Mouse (Mus musculus): ENCODE measurements at regions not wholly inside any gene's neighbourhood (a gene's known extent, or its start where the extent isn't known, plus 50 kb on each side); places are given as distances from the start of the nearest gene placed in this dataset.

DNA sequence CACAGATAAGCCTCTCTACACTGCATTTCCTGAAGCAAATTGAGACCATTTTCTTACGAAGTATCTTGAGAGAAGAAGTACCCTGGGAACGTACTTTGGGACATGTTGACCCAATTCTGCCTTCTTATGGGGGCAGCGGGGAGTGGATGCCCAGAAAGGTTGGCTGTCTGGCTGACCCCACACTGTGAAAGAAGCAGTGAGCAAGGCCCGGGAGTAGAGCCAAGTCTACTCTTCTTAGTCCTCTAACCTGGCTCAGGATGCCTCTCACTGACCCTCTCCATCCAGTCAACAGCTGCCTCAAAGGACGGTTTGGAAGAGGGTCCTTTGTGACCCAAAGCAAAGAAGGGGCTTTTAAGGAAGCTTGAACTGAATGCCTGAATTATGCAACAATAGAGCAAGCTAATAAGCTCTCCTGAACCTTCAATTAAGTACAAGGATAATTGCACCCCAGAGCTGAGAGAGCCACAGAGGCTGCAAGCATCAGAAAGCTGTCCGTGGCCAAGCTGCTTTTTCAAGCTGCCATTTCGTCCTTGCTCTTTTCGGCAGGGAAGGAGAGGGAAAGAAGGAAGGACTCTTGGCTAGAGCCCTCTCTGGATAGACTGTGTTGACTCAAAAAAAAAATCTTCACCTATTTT lies 70.3 kb downstream of the Pctp start:
- intact Hi-C loops (cut with DNase I) = no loop called here

DNA sequence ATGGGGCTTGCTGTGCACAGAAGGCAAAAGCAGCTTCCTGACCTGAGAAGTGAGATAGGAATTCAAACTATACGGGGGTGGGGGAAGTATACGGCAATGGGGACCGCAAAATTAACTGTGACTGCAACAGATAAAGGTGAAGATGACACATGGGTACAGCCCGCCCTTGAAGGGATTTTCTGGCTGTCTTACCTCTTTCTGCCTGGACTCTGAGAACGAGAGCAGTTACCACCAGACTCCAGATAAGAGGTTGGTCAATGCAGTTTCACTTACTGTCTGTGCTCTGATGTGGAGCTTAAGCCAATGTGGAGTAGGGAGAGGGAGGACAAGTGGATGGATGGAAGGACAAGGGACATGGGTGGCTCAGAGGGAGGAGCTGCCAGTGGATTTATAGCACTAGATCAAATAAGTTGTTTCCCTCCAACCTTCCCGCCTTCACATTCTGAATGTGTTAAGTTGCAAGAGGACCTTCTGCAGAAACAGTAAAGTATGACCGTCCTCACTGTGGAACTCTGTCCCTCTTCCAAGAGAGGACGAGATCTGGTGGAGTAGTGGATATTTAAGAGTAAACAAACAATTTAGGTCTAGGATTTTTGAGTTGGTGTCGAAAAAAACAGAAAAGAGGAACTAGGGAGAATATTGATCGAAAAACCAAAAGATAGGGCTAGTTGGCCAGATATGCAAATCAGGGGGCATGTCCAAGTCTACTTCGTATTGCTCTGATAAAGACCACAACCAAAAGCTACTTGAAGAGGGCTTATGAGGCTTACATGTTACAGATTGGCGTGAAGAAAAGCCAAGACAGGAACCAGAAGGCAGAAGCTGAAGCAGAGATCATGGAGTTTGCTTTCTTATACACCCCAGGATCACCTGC lies 73.3 kb downstream of the Pctp start:
- intact Hi-C loops (cut with DNase I) = loop anchor here (10.0 kb wide), 1 partner anchor 765 kb away; no protein-coding TSS in a partner anchor

DNA sequence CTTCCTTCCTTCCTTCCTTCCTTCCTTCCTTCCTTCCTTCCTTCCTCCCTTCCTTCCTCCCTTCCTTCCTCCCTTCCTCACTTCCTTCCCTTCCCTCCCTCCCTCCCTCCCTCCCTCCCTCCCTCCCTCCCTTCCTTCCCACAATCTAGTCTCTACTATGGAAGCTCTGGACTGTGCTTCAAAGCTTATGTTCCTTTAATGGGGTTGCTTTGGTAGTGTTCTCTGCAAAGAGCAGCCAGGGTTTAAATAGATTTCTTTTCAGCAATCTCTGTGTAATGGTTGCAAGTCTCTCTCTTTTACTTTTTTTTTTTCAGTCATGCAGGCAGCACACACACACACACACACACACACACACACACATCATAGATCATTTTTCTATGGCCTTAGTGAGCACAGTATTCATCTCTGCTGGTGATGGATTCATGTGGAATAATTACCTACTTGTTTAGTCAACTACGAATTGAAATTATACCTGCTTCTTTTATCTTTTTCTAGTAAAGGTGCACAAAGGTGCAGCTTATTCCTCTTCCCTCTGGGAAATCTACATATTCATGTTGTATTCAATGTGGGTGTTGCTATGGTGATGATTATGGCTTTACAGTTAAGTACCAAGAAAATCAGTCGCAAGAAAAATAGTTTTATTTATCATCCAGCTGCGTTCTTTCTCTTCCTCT lies 75.1 kb downstream of the Pctp start:
- intact Hi-C loops (cut with DNase I) = loop anchor here (10.0 kb wide), 1 partner anchor 763 kb away; no protein-coding TSS in a partner anchor

DNA sequence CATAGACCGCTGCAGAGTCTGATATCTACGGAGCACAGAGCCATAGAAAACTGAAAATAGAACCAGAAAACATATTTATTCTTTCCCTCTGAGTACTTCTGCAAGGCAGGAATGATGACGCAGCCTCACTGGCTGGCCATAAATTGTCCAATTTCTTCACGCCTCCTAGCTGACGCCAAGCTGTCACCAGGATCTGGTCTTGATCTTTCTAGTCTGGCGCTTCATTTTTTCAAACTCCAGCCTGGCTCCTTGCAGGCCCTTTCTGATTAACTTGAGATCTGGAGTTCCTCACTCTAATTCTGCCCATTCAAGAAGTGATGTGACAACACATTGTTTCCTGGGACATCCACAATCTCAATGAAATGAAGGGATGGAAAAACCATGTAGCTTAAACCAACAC lies 80.1 kb downstream of the Pctp start:
- intact Hi-C loops (cut with DNase I) = loop anchor here (10.0 kb wide), 1 partner anchor 758 kb away; no protein-coding TSS in a partner anchor

DNA sequence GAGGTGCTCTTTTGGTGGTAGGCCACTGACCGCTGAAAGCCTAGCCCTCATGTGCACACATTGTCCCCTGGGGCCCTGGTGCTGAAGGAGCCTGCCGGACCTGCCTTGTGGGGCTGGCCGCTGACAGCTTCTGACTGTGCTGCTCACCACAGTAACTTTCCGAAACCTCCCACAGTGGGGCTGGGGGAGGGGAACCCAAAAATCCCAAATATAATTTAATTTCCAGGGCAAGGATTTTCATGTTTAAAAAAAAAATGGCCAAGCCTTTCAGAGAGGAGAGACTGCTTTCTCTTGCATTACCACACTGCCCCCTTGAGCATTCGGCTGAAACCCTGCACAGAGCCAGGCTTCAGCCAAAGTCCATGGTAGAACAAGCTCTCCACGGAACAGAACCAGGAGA lies 81.5 kb downstream of the Pctp start:
- intact Hi-C loops (cut with DNase I) = loop anchor here (10.0 kb wide), 1 partner anchor 756 kb away; no protein-coding TSS in a partner anchor

DNA sequence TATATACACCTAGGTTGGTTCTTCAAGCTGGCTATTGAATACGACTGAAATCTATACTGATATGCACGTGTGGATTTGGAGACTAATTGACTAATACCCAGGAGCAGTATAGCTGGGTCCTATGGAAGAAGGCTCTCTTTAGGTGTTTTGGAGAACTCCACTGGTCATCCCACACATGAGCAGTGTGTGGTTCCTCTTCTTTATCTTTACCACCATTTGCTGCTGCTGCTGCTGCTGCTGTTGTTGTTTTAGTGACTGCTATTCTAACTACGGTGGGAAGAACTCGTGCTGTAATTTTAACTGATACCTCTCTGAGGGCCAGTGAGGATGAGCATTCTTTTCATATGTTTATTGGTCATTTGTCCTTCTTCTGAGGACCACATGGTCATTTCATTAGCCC lies 86.9 kb downstream of the Pctp start:
- intact Hi-C loops (cut with DNase I) = no loop called here

DNA sequence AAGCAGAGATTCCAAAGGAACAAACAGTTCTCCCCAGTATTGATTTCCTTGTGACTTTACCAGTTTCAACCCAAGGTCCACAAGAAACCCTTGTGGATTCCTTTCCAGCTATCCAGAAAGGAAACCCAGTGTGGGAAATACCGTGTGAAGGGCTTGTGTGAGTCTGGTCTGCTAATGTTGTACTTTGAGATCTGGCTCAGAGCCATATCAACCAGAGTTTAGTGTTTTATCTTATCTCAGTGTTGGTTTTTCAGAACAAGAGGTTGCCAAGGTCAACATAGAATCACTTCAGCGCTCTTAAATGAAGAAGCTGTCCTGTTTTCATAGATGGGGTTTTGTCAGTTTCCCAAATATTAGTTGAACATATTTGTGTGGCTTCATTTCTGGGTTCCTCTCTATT lies 88.1 kb downstream of the Pctp start:
- intact Hi-C loops (cut with DNase I) = no loop called here

DNA sequence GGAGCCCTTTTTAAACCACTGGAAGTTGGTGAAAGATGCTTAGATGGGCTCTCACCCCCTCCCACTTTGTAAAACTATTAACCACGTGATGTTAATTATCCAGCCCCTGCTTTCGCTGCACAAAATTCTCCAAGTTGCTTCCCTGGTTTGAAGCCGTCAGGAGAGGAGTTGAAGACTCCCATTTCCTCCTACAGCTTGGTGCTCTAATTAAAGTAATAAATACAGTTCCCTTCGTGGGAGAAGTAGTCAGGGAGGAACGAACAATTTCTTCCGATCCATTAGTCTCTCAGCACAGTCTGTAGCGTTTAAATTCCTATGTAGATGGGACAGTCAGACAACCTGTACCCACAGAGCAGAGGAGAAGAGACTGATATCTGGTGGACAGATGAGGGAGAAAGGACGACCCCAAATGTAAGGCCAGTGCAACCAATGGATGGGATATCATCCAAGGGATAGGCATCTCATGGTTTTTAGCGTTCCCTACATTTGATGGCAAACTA lies 101.4 kb downstream of the Pctp start:
- intact Hi-C loops (cut with DNase I) = no loop called here

DNA sequence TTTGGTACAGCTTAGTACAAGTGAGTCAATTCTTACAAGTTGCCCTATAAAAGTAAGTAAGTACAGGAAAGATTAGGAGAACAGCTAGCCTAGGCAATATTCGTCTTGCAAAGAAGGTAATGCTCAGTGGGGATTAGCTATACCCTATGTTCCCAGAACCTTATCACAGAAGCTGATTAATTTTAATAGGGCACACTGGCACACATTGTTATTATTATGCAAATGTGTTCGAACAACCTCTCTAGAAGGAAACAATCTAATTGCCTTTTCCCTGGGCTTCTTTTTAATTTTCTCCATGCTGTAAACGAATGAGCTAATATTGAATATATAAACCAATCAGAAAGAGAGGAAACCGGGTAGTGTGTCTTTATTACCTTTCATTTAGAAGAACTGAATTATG lies 104.2 kb downstream of the Pctp start:
- intact Hi-C loops (cut with DNase I) = no loop called here

DNA sequence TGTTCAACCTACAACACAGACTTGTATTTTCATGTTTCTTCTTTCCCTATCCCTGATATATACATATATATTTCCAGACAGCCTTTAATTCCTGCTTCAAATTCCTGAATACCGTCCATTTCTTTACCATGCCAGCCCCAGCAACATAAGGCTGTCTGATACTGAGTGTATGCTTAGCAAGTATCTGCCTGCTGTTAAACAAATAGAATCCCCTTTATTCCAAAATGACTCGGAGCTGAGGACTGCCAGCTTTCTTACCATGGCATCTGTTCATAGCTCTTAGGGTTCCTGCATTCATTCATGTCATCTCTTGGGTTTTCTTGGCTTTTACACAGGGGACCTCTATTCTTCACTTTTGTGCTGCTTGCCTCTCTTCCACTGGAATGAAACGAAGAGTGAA lies 105.8 kb downstream of the Pctp start:
- intact Hi-C loops (cut with DNase I) = no loop called here

DNA sequence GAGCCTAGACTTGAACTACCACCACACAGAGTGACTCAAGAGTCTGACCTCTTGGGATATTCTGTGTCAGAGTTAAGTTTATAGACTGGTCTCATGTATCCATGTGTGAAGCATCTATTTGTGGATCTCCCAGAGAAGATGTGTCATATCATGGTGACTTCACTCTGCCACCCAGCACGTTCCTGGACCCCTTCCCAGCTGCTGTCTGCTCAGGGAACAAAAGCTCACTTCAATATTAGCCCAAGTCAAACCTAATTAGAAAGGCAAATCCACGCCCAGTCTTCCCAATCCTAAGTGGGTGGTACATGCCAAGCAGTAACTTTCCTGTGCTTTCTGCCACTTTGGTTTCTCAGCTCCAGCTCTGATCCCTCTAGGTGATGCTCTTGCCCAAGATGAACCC lies 94.1 kb upstream of the Ankfn1 start:
- intact Hi-C loops (cut with DNase I) = no loop called here

DNA sequence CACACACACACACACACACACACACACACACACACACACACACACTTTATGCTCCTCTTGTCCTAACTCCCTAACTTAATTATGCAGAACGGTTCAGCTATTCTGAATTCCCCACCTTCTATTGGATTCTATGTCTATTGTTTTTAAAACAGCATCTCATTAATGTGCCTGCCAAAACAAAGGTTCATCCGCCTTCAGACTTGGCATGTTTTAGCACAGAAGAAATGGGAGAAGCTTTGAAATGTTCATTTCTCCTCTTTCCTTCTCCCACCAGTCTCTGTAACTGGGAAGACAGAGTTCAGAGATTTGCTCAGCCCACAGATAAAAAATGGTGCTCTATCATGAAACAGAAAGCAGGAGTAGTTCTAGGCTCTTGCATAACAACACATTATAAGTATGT lies 90.1 kb upstream of the Ankfn1 start:
- intact Hi-C loops (cut with DNase I) = no loop called here

DNA sequence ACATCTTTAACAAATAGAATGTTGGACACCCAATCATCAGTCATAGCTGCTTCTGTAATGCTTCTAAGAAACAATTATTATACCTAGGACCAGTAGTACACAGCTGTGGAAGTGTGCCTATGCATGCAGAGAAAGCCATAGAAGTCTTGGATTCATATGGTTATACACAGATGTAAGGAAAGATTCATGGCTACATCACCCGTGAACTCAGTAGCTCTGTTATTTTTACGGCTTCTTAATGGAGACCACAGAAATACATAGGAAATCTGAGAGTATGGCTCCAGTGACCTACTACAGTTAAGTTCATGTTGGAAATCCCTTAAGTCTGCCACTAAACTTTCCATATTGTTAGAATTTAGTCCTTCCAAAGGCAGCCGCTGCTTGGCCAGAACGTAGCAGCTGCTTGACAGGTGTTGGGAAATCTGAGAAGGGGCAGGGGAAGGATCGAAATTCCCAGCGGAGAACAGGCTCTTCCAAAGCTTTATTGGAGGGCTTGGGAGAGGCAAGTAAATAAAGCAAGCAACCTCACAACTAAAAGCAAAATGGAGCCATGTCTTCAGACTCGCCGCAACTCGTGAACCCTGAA lies 78.8 kb upstream of the Ankfn1 start:
- intact Hi-C loops (cut with DNase I) = no loop called here

DNA sequence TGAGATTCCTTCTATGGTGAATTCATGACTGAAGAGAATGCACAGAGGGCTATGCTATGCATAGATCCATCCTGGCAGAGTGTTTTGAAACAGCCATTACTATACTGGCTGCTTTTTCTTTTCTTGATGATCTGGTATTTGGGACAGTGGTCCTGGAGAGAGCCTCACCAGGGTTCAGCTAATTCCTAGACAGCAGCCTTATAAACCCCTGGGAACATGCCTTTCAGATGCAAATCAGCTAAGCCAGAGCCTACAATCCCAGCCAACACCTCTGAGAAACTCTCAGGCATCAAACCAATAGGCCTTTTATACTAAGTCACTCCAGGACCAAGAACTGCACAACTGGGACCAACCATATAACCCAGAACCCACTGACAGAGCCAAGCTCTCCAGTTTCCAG lies 64.4 kb upstream of the Ankfn1 start:
- intact Hi-C loops (cut with DNase I) = no loop called here

DNA sequence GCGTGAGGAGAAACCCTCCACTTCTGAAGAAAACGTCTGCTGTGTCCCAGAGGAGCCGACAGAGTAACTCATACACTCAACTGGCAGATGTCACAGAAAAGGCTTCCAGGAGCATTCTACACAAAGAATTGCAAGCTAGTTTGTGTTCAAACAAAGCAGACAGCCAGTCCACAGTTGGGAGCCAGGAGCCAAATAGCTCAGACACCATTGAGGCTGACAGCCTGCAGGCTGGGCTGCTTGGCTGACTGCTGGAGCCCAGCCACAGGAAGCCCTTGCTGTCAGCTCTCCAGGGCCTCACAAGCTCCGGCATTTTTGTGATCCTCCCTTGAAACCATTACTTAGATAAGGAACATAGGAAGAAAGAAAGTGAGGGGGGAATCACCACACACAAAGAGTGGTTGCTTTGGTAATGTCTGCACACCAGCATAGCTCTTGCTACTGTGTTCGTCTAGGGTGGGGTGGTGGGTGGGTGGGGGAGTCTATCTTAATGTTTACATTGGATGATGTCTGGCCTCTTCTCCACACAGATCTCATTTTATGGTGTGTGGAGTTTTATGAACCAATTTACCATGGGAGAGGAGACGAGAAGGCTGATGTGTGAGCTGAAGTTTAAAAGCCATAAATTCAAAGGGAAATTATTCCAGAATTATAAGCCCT lies 62.3 kb upstream of the Ankfn1 start:
- intact Hi-C loops (cut with DNase I) = no loop called here

DNA sequence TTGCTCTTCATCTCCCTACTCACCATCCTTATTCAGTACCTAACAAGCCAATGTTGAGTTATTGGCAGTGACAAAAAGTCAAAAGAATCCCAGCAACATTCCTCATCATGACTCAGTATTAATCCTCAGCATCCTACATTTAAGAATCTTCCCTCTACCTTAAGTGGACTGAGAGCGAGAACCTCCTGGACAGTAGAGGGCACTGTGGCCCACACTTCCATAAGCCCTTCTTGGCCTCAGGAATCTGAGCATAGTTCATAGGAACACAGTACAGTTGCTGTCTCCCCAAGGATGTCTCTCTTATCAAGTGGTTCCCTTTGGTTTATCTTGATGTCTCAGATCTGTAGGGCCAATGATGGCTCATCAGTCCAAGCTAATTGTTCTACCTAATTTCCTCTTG lies 60.5 kb upstream of the Ankfn1 start:
- intact Hi-C loops (cut with DNase I) = no loop called here

DNA sequence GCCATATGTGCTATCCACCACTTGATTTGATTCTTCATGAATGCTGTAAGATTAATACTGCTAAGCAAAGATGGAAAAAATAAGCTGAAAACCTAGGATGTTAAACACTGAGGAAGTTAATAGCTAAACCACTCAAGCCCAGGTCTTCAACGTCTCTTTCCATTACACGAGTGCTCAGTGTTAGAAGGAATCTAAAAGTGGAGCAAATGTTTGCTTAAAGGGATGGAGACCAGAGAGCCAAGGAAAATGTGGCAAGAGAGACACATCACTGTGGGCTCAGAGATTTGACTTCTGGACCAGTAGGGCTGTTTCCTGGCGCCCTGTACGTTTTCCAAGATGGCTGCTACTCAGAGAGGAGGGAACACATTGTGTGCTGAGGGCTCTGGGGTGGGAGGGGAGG lies 59.4 kb upstream of the Ankfn1 start:
- intact Hi-C loops (cut with DNase I) = no loop called here

DNA sequence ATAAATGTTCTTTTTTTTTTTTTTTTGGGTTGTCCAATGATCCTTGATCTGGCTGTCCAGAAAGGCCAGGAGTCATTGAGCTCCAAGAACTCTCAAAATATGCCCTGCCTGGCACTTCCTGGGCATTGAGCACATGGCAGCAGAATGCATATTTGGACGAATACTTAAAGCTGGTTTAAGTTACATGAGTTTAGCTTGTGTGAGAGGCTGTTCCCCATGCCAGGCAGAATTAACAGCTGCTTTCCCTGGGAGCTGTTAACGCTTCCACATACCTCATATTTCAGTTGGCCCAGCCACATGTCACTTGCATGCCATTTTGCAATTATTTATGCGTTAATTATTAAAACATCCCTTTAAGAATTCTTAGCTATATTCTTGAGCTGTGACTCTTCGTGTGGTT lies 56.6 kb upstream of the Ankfn1 start:
- intact Hi-C loops (cut with DNase I) = no loop called here

DNA sequence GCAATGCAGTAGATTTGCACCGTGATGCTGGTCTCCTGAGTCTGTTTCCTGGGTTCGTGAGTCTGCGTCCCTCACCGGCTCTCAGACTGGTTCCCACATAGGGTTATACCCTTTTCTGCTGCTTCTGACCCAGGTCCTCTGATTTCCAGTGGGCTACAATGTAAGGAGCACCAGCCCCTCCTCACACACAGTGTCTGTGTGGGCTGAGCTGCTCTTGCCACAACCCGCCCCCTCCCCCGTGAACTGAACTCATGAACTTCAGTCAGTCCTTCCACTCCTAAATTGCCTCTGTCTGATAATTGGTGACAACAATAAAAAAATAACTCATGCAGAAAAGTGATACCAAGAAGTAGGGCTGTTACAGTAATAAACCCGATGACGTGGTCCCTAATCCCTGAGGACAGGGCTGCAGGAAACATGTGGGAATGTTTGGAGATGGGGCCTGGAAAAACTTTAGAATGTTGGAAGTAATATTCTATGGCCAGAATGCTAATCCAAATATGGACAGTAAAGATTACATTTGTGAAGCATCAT lies 54.2 kb upstream of the Ankfn1 start:
- intact Hi-C loops (cut with DNase I) = no loop called here

All from adrenal gland (tissue).